Mouse (Mus musculus): ENCODE results near the gene Smyd5.
A peak's percentile ranks its signal among the peaks of the same experiment; 100 is the strongest.
"Not testable (repeated sequence)": the region's sequence is repeated elsewhere in the genome, so short reads cannot be mapped to it uniquely, and the experiment has no call there.

Smyd5 gene

GRCm38 (mm10) chr6:85447351-85447750, 15.6 kb downstream of the Smyd5 start:
- no peak for DNase-seq (ENCODE audit: extremely low read depth, low read depth, low spot score)

GRCm38 (mm10) chr6:85450140-85450539, 18.4 kb downstream of the Smyd5 start:
- DNase-seq (ENCODE audit: extremely low read depth, low read depth, low spot score) = not testable (repeated sequence)

- peak; percentile 72 for DNase-seq (ENCODE audit: extremely low read depth, low read depth, low spot score)
Observed at GRCm38 (mm10) chr6:85450697-85451663, 19.2 kb downstream of the Smyd5 start, which contains the start of gene Cct7. Gene Cct7, plus strand, starts transcription at chr6:85451514.

- peak; percentile 84 for DNase-seq (ENCODE audit: extremely low read depth, low read depth, low spot score)
Observed at GRCm38 (mm10) chr6:85451664-85452410, 20.0 kb downstream of the Smyd5 start, which contains the start of gene Pradc1. Gene Pradc1, minus strand, starts transcription at chr6:85451970.

- DNase-seq (ENCODE audit: extremely low read depth, low read depth, low spot score) = no peak
Observed at GRCm38 (mm10) chr6:85452411-85452665, 20.5 kb downstream of the Smyd5 start.

- no peak for DNase-seq (ENCODE audit: extremely low read depth, low read depth, low spot score)
Observed at GRCm38 (mm10) chr6:85452816-85453215, 21.0 kb downstream of the Smyd5 start.

GRCm38 (mm10) chr6:85459621-85460020, 27.8 kb downstream of the Smyd5 start:
- no peak for DNase-seq (ENCODE audit: extremely low read depth, low read depth, low spot score)

GRCm38 (mm10) chr6:85465381-85465780, 33.6 kb downstream of the Smyd5 start:
- no peak for DNase-seq (ENCODE audit: extremely low read depth, low read depth, low spot score)

- DNase-seq (ENCODE audit: extremely low read depth, low read depth, low spot score) = no peak
Observed at GRCm38 (mm10) chr6:85469660-85470430, 38.1 kb downstream of the Smyd5 start.

- DNase-seq (ENCODE audit: extremely low read depth, low read depth, low spot score) = no peak
Observed at GRCm38 (mm10) chr6:85471962-85472361, 40.2 kb downstream of the Smyd5 start.

GRCm38 (mm10) chr6:85472542-85472941, 40.8 kb downstream of the Smyd5 start:
- DNase-seq (ENCODE audit: extremely low read depth, low read depth, low spot score) = no peak

- no peak for DNase-seq (ENCODE audit: extremely low read depth, low read depth, low spot score)
Observed at GRCm38 (mm10) chr6:85475581-85475980, 43.8 kb downstream of the Smyd5 start.

GRCm38 (mm10) chr6:85477366-85477917, 45.7 kb downstream of the Smyd5 start:
- DNase-seq (ENCODE audit: extremely low read depth, low read depth, low spot score) = no peak

- no peak for DNase-seq (ENCODE audit: extremely low read depth, low read depth, low spot score)
Observed at GRCm38 (mm10) chr6:85478416-85478815, 46.6 kb downstream of the Smyd5 start.

GRCm38 (mm10) chr6:85479979-85480378, 48.2 kb downstream of the Smyd5 start:
- no peak for DNase-seq (ENCODE audit: extremely low read depth, low read depth, low spot score)

GRCm38 (mm10) chr6:85480685-85481084, 48.9 kb downstream of the Smyd5 start:
- DNase-seq (ENCODE audit: extremely low read depth, low read depth, low spot score) = no peak

- DNase-seq (ENCODE audit: extremely low read depth, low read depth, low spot score) = no peak
Observed at GRCm38 (mm10) chr6:85483843-85484721, 52.3 kb downstream of the Smyd5 start.

GRCm38 (mm10) chr6:85485738-85486137, 53.9 kb downstream of the Smyd5 start:
- DNase-seq (ENCODE audit: extremely low read depth, low read depth, low spot score) = no peak

- no peak for DNase-seq (ENCODE audit: extremely low read depth, low read depth, low spot score)
Observed at GRCm38 (mm10) chr6:85488510-85488909, 56.7 kb downstream of the Smyd5 start.

- no peak for DNase-seq (ENCODE audit: extremely low read depth, low read depth, low spot score)
Observed at GRCm38 (mm10) chr6:85489717-85490116, 57.9 kb downstream of the Smyd5 start.
